Mouse (Mus musculus) limb, embryonic 11.5 days (tissue): ENCODE measurements around the gene Ovol1. TPM values are rescaled to one million over a fixed set of nuclear protein-coding genes. Genes with fewer than 3 reads are reported as not detected.

Experiments used
- ATAC-seq: fragments of 200-750 bp; cut with Nextera tagmentation; 2 replicates; pipeline ENCODE4 v1.8.0; 2017; ENCODE audit warnings: low read depth; ENCODE audit not compliant: insufficient number of reproducible peaks, low FRiP score, low TSS enrichment
- DNase-seq: peaks from one replicate; pipeline ENCODE4 v3.0.0-alpha.2; 2015; ENCODE audit warnings: low spot score
- H3K27ac ChIP-seq: fragments of 300-500 bp; sonication (generic); replicated peaks from 2 replicates; pipeline ENCODE4 v1.5.1; 2014; ENCODE audit warnings: low read depth, mild to moderate bottlenecking, low read length
- H3K27me3 ChIP-seq: fragments of 300-500 bp; sonication (generic); 2 replicates; pipeline ENCODE4 v1.6.1; 2014; ENCODE audit warnings: mild to moderate bottlenecking, low read length, mixed read lengths; ENCODE audit not compliant: control insufficient read depth, insufficient read depth
- H3K36me3 ChIP-seq: fragments of 300-500 bp; sonication (generic); 2 replicates; pipeline ENCODE4 v1.6.1; 2014; ENCODE audit warnings: mild to moderate bottlenecking, low read length, moderate library complexity, mixed read lengths; ENCODE audit not compliant: control insufficient read depth, insufficient read depth
- H3K4me1 ChIP-seq: fragments of 300-500 bp; sonication (generic); 2 replicates; pipeline ENCODE4 v1.6.1; 2014; ENCODE audit warnings: low read length, mixed read lengths; ENCODE audit not compliant: control insufficient read depth, insufficient read depth
- H3K4me2 ChIP-seq: fragments of 300-500 bp; sonication (generic); 2 replicates; pipeline ENCODE4 v1.6.1; 2014; ENCODE audit warnings: low read depth, mild to moderate bottlenecking, moderate library complexity; ENCODE audit not compliant: severe bottlenecking
- H3K4me3 ChIP-seq: fragments of 300-500 bp; sonication (generic); 2 replicates; pipeline ENCODE4 v1.5.1; 2014; ENCODE audit warnings: low read depth, low read length
- H3K9ac ChIP-seq: fragments of 300-500 bp; sonication (generic); 2 replicates; pipeline ENCODE4 v1.6.1; 2014; ENCODE audit warnings: mild to moderate bottlenecking, low read length
- H3K9me3 ChIP-seq: fragments of 300-500 bp; sonication (generic); 2 replicates; pipeline ENCODE4 v1.6.1; 2016; ENCODE audit warnings: low read length; ENCODE audit not compliant: control insufficient read depth
- WGBS: fragments of 180-500 bp; shearing (Covaris S2); extraction: QIAGEN DNeasy Blood & Tissue Kit; methylation state at CpG from one replicate; pipeline ENCODE4 v1.1.7; 2014; 5-methylcytosine and 5-hydroxymethylcytosine counted together
- polyA plus RNA-seq: library from polyadenylated mRNA; unstranded; fragments of >200 nt; fragmentation: Nextera tagmentation; extraction: Ambion mirVana; gene quantifications from 2 replicates; pipeline ENCODE4 v1.2.1, GENCODE M21; 2014

Gene Ovol1
- polyA plus RNA-seq, 1 experiment from 2014 or later, result 0.79 TPM

- Histone ChIP-seq H3K27me3 (peaks cover 25% of the 10 kb centered on the region), H3K9ac (no peak overlapping the region), H3K4me2 (no peak overlapping the region), H3K4me3 (no peak overlapping the region), H3K4me1 (peaks cover 16% of the 10 kb centered on the region), H3K9me3 (no peaks in the 10 kb centered on the region), H3K27ac (no peak overlapping the region), H3K36me3 (peaks cover 2% of the 10 kb centered on the region; the same call in 1 of the 2 replicates)
- ATAC-seq (no peak), DNase-seq (no peak)
- 43% methylated on average over 5 of the region's 5 CpGs for whole genome bisulfite sequencing
Observed at GRCm38 (mm10) chr19:5566316-5566715, 5.9 kb upstream of the Ovol1 start.

- H3K4me1 ChIP-seq, result peaks cover 16% of the 10 kb centered on the region
- H3K27me3 ChIP-seq, result peaks cover 60% of the 10 kb centered on the region
- no peaks in the 10 kb centered on the region for H3K9me3 ChIP-seq
- no peak for ATAC-seq
- H3K36me3 ChIP-seq, result peaks cover 2% of the 10 kb centered on the region; the same call in 1 of the 2 replicates
- no peak for DNase-seq
- no peak overlapping the region for H3K27ac ChIP-seq
- WGBS, result 88% methylated on average over 10 of the region's 10 CpGs
- no peak overlapping the region for H3K4me3 ChIP-seq
- no peak overlapping the region for H3K4me2 ChIP-seq
- H3K9ac ChIP-seq, result no peak overlapping the region
Observed at GRCm38 (mm10) chr19:5562776-5563175, 2.3 kb upstream of the Ovol1 start.

GRCm38 (mm10) chr19:5561886-5562285, 1.4 kb upstream of the Ovol1 start:
- DNase-seq (no peak), ATAC-seq (no peak)
- Histone ChIP-seq H3K27me3 (peaks cover 66% of the 10 kb centered on the region), H3K4me3 (no peak overlapping the region), H3K4me2 (no peak overlapping the region), H3K9me3 (no peaks in the 10 kb centered on the region), H3K4me1 (peaks cover 13% of the 10 kb centered on the region), H3K27ac (no peak overlapping the region), H3K9ac (no peak overlapping the region), H3K36me3 (no peaks in the 10 kb centered on the region)
- 61% methylated on average over 3 of the region's 3 CpGs for WGBS

GRCm38 (mm10) chr19:5561252-5561790, 875 bp upstream of the Ovol1 start:
- Histone ChIP-seq H3K27ac (no peak overlapping the region), H3K27me3 (peaks cover 69% of the 10 kb centered on the region), H3K4me3 (peak overlapping the region; percentile 33; the same call in 1 of the 2 replicates), H3K4me1 (peaks cover 10% of the 10 kb centered on the region), H3K4me2 (0 out of 2 replicates have a peak overlapping the region, but pooled peaks have one; percentile 71), H3K9ac (no peak overlapping the region), H3K36me3 (no peaks in the 10 kb centered on the region), H3K9me3 (no peaks in the 10 kb centered on the region)
- ATAC-seq (no peak), DNase-seq (no peak)
- WGBS, result 18% methylated on average over 10 of the region's 10 CpGs

GRCm38 (mm10) chr19:5559631-5560456, 602 bp downstream of the Ovol1 start:
- no peaks in the 10 kb centered on the region for H3K9me3 ChIP-seq
- no peak overlapping the region for H3K9ac ChIP-seq
- H3K27me3 ChIP-seq, result peaks cover 69% of the 10 kb centered on the region
- no peaks in the 10 kb centered on the region for H3K36me3 ChIP-seq
- H3K4me2 ChIP-seq, result peak overlapping the region; percentile 71
- WGBS, result under 1% methylated on average over 63 of the region's 69 CpGs
- peak; percentile 48 for DNase-seq
- H3K27ac ChIP-seq, result no peak overlapping the region
- H3K4me1 ChIP-seq, result peaks cover 10% of the 10 kb centered on the region
- ATAC-seq, result no peak
- H3K4me3 ChIP-seq, result peak overlapping the region; percentile 33

GRCm38 (mm10) chr19:5559229-5559628, 1.2 kb downstream of the Ovol1 start:
- Histone ChIP-seq H3K9ac (no peak overlapping the region), H3K9me3 (no peaks in the 10 kb centered on the region), H3K27ac (no peak overlapping the region), H3K4me1 (peaks cover 10% of the 10 kb centered on the region), H3K4me2 (no peak overlapping the region), H3K27me3 (peaks cover 69% of the 10 kb centered on the region), H3K4me3 (no peak overlapping the region), H3K36me3 (no peaks in the 10 kb centered on the region)
- WGBS, result 10% methylated on average over 8 of the region's 8 CpGs
- no peak for ATAC-seq
- DNase-seq, result no peak

GRCm38 (mm10) chr19:5558770-5559169, 1.7 kb downstream of the Ovol1 start:
- H3K27ac ChIP-seq, result no peak overlapping the region
- H3K9ac ChIP-seq, result no peak overlapping the region
- peaks cover 10% of the 10 kb centered on the region for H3K4me1 ChIP-seq
- H3K4me2 ChIP-seq, result no peak overlapping the region
- H3K9me3 ChIP-seq, result no peaks in the 10 kb centered on the region
- no peak for ATAC-seq
- no peak overlapping the region for H3K4me3 ChIP-seq
- no peak for DNase-seq
- peaks cover 65% of the 10 kb centered on the region for H3K27me3 ChIP-seq
- H3K36me3 ChIP-seq, result no peaks in the 10 kb centered on the region
- 57% methylated on average over 8 of the region's 8 CpGs for WGBS

- H3K4me3 ChIP-seq, result no peak overlapping the region
- ATAC-seq (no peak), DNase-seq (no peak)
- H3K27me3 ChIP-seq, result peaks cover 64% of the 10 kb centered on the region
- H3K9ac ChIP-seq, result no peak overlapping the region
- peaks cover 10% of the 10 kb centered on the region for H3K4me1 ChIP-seq
- WGBS, result 39% methylated on average over 7 of the region's 7 CpGs
- H3K9me3 ChIP-seq, result no peaks in the 10 kb centered on the region
- H3K27ac ChIP-seq, result no peak overlapping the region
- H3K4me2 ChIP-seq, result no peak overlapping the region
- H3K36me3 ChIP-seq, result no peaks in the 10 kb centered on the region
Observed at GRCm38 (mm10) chr19:5558169-5558568, 2.3 kb downstream of the Ovol1 start.
